In the genomic region with DNA sequence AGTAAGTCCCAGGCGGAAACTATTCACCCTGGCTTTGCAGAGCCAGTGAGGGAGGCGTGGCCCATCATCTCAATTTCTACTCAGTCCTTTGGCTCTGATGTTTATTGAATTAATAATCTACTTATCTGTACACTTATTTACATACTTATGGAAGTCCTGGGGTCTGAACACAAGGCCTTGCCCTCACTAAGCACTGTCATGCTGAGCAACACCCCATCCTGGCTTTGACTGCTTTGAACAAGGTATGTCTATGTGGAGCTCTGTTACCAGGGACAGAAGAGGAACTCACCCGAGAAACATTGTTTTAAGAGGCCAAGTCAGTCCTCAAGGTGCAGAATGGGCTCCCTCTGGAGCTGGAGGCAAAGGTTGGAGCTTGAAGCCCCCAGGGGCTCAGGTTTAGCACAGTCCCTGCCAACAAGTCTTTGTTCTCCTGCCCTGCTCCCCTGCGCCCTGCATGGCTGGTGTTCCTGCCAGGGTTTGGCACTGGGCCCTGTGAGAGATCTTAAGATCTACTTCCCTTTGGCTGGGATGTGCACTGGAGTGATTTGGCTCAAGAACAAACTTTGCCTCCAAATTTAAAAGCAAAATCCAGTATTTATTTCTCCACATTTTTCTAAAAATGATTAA, we compare ENCODE assay signal across 11 mouse cellular contexts. TPM values are rescaled to one million over a fixed set of nuclear protein-coding genes. Genes with fewer than 3 reads are reported as not detected.
A peak's percentile ranks its signal among the peaks of the same experiment; 100 is the strongest.
DNase-seq lines count a peak whose midpoint lies in the region; ATAC-seq and TF ChIP-seq lines count a peak whose summit lies in the region.
"Had no signal": no experiment of that assay in that cellular context is flagged by ENCODE, and none has a peak within 500 bp of the region (broad histone marks: within the 10 kb centered on the region; RNA-seq: fewer than 3 reads in every experiment).

No protein-coding gene starts in this region.

- H3K4me3 ChIP-seq in hindbrain, postnatal 0 days (ENCODE audit: low read length) = no peak overlapping the region
- no peak overlapping the region for H3K4me3 ChIP-seq in hindbrain, embryonic 10.5 days
- no peak overlapping the region for H3K4me3 ChIP-seq in lung, postnatal 0 days (ENCODE audit: low read depth, low read length)
- no peak overlapping the region for H3K4me3 ChIP-seq in limb, embryonic 10.5 days
- H3K4me3 ChIP-seq: neural tube, embryonic 12.5 days had no signal

- H3K27me3 ChIP-seq in hindbrain, postnatal 0 days (ENCODE audit: insufficient read depth, low read length) = no peaks in the 10 kb centered on the region
- peaks cover 7% of the 10 kb centered on the region; the same call in 1 of the 2 replicates for H3K27me3 ChIP-seq in hindbrain, embryonic 10.5 days (ENCODE audit: insufficient read depth, poor library complexity, severe bottlenecking)
- H3K27me3 ChIP-seq in lung, postnatal 0 days (replicated peaks; ENCODE audit: insufficient read depth, low read length) = no peaks in the 10 kb centered on the region
- H3K27me3 ChIP-seq in limb, embryonic 10.5 days (ENCODE audit: low read depth, poor library complexity, severe bottlenecking) = no peaks in the 10 kb centered on the region
- H3K27me3 ChIP-seq: neural tube, embryonic 12.5 days had no signal

- no peak for TF ChIP-seq EP300 in lung, postnatal 0 days (IDR thresholded peaks at IDR 0.05)

- no peak for DNase-seq in hindbrain, postnatal 0 days (ENCODE audit: low spot score)
- DNase-seq in hindbrain, embryonic 10.5 days (ENCODE audit: low spot score) = no peak
- DNase-seq in adrenal gland, adult 8-10 months = peak; percentile 37
- DNase-seq in heart, postnatal 14 days = peak; percentile 27 to 46
- peak; percentile 47 for DNase-seq in lung, postnatal 0 days (ENCODE audit: low spot score)
- no peak for DNase-seq in limb, embryonic 10.5 days (ENCODE audit: low spot score)
- DNase-seq in cerebellum, postnatal 36 days = no peak
- DNase-seq in left cerebral cortex, postnatal 14 days (ENCODE audit: low spot score in 2 of 2) = no peak
- DNase-seq: cerebellum, adult 11-12 months had no signal

- no peak for TF ChIP-seq CTCF in hindbrain, postnatal 0 days (IDR thresholded peaks at IDR 0.05; ENCODE audit: low read depth)
- TF ChIP-seq CTCF in lung, postnatal 0 days (IDR thresholded peaks at IDR 0.05) = no peak

- H3K27ac ChIP-seq in hindbrain, postnatal 0 days = peak overlapping the region; percentile 22; the same call in 1 of the 2 replicates
- no peak overlapping the region for H3K27ac ChIP-seq in hindbrain, embryonic 10.5 days
- peak overlapping the region; percentile 10; the same call in 1 of the 2 replicates for H3K27ac ChIP-seq in lung, postnatal 0 days (ENCODE audit: low read length)
- no peak overlapping the region for H3K27ac ChIP-seq in limb, embryonic 10.5 days
- H3K27ac ChIP-seq: neural tube, embryonic 12.5 days had no signal

- WGBS in hindbrain, postnatal 0 days = 38% methylated on average over 4 of the region's 4 CpGs
- 67% methylated on average over 4 of the region's 4 CpGs for WGBS in hindbrain, embryonic 10.5 days
- WGBS in lung, postnatal 0 days = 39% methylated on average over 4 of the region's 4 CpGs
- WGBS in limb, embryonic 10.5 days = 82% methylated on average over 4 of the region's 4 CpGs

- intact Hi-C loops in heart, postnatal 14 days (cut with DNase I) = no loop called here
- intact Hi-C loops in left cerebral cortex, postnatal 14 days (cut with DNase I) = no loop called here

- no peak overlapping the region for H3K9ac ChIP-seq in hindbrain, postnatal 0 days (replicated peaks; ENCODE audit: low read length)
- H3K9ac ChIP-seq in lung, postnatal 0 days (replicated peaks; ENCODE audit: low read depth) = no peak overlapping the region
- H3K9ac ChIP-seq: neural tube, embryonic 12.5 days had no signal

- H3K9me3 ChIP-seq in hindbrain, postnatal 0 days (ENCODE audit: low read length) = no peaks in the 10 kb centered on the region
- no peaks in the 10 kb centered on the region for H3K9me3 ChIP-seq in hindbrain, embryonic 10.5 days
- H3K9me3 ChIP-seq in lung, postnatal 0 days (ENCODE audit: low read length) = no peaks in the 10 kb centered on the region
- no peaks in the 10 kb centered on the region for H3K9me3 ChIP-seq in limb, embryonic 10.5 days (replicated peaks)
- H3K9me3 ChIP-seq: neural tube, embryonic 12.5 days had no signal

- no peaks in the 10 kb centered on the region for H3K4me1 ChIP-seq in hindbrain, postnatal 0 days (ENCODE audit: insufficient read depth, low read length)
- H3K4me1 ChIP-seq in hindbrain, embryonic 10.5 days (replicated peaks) = peaks cover 28% of the 10 kb centered on the region
- H3K4me1 ChIP-seq in lung, postnatal 0 days (ENCODE audit: insufficient read depth, low read depth, low read length) = peaks cover 19% of the 10 kb centered on the region; the same call in 1 of the 2 replicates
- peaks cover 34% of the 10 kb centered on the region for H3K4me1 ChIP-seq in limb, embryonic 10.5 days
- H3K4me1 ChIP-seq: neural tube, embryonic 12.5 days had no signal

- ATAC-seq in hindbrain, postnatal 0 days = no peak
- no peak for ATAC-seq in lung, postnatal 0 days

- H3K36me3 ChIP-seq in hindbrain, postnatal 0 days (ENCODE audit: insufficient read depth, low read length) = no peaks in the 10 kb centered on the region
- no peaks in the 10 kb centered on the region for H3K36me3 ChIP-seq in hindbrain, embryonic 10.5 days
- H3K36me3 ChIP-seq in lung, postnatal 0 days (ENCODE audit: insufficient read depth, low read length) = no peaks in the 10 kb centered on the region
- H3K36me3 ChIP-seq in limb, embryonic 10.5 days = no peaks in the 10 kb centered on the region
- H3K36me3 ChIP-seq: neural tube, embryonic 12.5 days had no signal

- H3K4me2 ChIP-seq in hindbrain, postnatal 0 days (ENCODE audit: low read depth, low read length) = no peak overlapping the region
- no peak overlapping the region for H3K4me2 ChIP-seq in lung, postnatal 0 days (replicated peaks; ENCODE audit: low read depth, low read length)
- H3K4me2 ChIP-seq: neural tube, embryonic 12.5 days had no signal

RNA-seq across cellular contexts. Expression of gene C130074G19Rik, which starts 13.0 kb away (rescaled TPM):
- 4.2 and 6.6 TPM in 2 replicates for total RNA-seq in hindbrain, postnatal 0 days (2014; rRNA removed)
- polyA plus RNA-seq in hindbrain, postnatal 0 days (2015; fragmentation: Nextera tagmentation; extraction: Ambion mirVana) = 1.1 TPM in 2 replicates
- 0.64 and 0.72 TPM in 2 replicates for polyA plus RNA-seq in hindbrain, embryonic 10.5 days (2016; fragmentation: Nextera tagmentation; extraction: Ambion mirVana)
- 10 to 100 TPM; 30.1 to 57.1 (median 41.9) TPM for total RNA-seq in adrenal gland, adult 8-10 months (2022)
- 10 to 100 TPM; 24.1 to 30.3 TPM for total RNA-seq in heart, postnatal 14 days (2021)
- polyA plus RNA-seq in lung, postnatal 0 days (2015; fragmentation: Nextera tagmentation; extraction: Ambion mirVana) = 4.0 and 4.6 TPM in 2 replicates
- 0.48 and 0.64 TPM in 2 replicates for polyA plus RNA-seq in limb, embryonic 10.5 days (2016; fragmentation: Nextera tagmentation; extraction: Ambion mirVana)
- total RNA-seq in left cerebral cortex, postnatal 14 days (2021) = 10 to 100 TPM; 17.6 to 20.4 TPM

RNA-seq across cellular contexts. Expression of gene Marc2, which starts 23.8 kb away (rescaled TPM):
- 56.6 and 62.1 TPM in 2 replicates for total RNA-seq in hindbrain, postnatal 0 days (2014; rRNA removed)
- 151 TPM in 2 replicates for polyA plus RNA-seq in hindbrain, postnatal 0 days (2015; fragmentation: Nextera tagmentation; extraction: Ambion mirVana)
- polyA plus RNA-seq in hindbrain, embryonic 10.5 days (2016; fragmentation: Nextera tagmentation; extraction: Ambion mirVana) = 85.9 and 87.8 TPM in 2 replicates
- total RNA-seq in adrenal gland, adult 8-10 months (2022) = 100 to 1,000 TPM; 349 to 519 (median 450) TPM
- total RNA-seq in heart, postnatal 14 days (2021) = 100 to 1,000 TPM; 121 to 126 TPM
- polyA plus RNA-seq in lung, postnatal 0 days (2015; fragmentation: Nextera tagmentation; extraction: Ambion mirVana) = 213 and 222 TPM in 2 replicates
- polyA plus RNA-seq in limb, embryonic 10.5 days (2016; fragmentation: Nextera tagmentation; extraction: Ambion mirVana) = 68.9 and 84.4 TPM in 2 replicates
- total RNA-seq in left cerebral cortex, postnatal 14 days (2021) = 100 to 1,000 TPM in 1 of 2 experiments, 10 to 100 TPM in 1; 100.0 to 122 TPM

RNA-seq across cellular contexts. Expression of gene Marc1, which starts 58.9 kb away (rescaled TPM):
- 0.21 TPM in 1 of 2 replicates, not detected in the other for total RNA-seq in hindbrain, postnatal 0 days (2014; rRNA removed)
- 0.25 and 0.33 TPM in 2 replicates for polyA plus RNA-seq in hindbrain, postnatal 0 days (2015; fragmentation: Nextera tagmentation; extraction: Ambion mirVana)
- 0.12 TPM in 1 of 2 replicates, not detected in the other for polyA plus RNA-seq in hindbrain, embryonic 10.5 days (2016; fragmentation: Nextera tagmentation; extraction: Ambion mirVana)
- 1 to 10 TPM in 3 of 4 experiments, under 1 TPM in 1; 0.68 to 3.5 (median 1.6) TPM for total RNA-seq in adrenal gland, adult 8-10 months (2022)
- total RNA-seq in heart, postnatal 14 days (2021) = not detected
- 0.11 and 0.13 TPM in 2 replicates for polyA plus RNA-seq in lung, postnatal 0 days (2015; fragmentation: Nextera tagmentation; extraction: Ambion mirVana)
- 0.15 and 0.24 TPM in 2 replicates for polyA plus RNA-seq in limb, embryonic 10.5 days (2016; fragmentation: Nextera tagmentation; extraction: Ambion mirVana)
- total RNA-seq in left cerebral cortex, postnatal 14 days (2021) = under 1 TPM in 1 of 2 experiments, not detected in 1; 0.36 TPM
- total RNA-seq: left cerebral cortex, postnatal 10 days had no signal

Comparison
In these comparisons a context has a peak if more than half of its experiments do, and no peak if none do; other contexts are left out.
1. H3K27ac ChIP-seq: peak in hindbrain, postnatal 0 days (single experiment) and lung, postnatal 0 days (single experiment); none in hindbrain, embryonic 10.5 days (single experiment) and limb, embryonic 10.5 days (single experiment).
2. DNase-seq: peak in adrenal gland, adult 8-10 months (single experiment), heart, postnatal 14 days (2 of 2) and lung, postnatal 0 days (single experiment); none in hindbrain, postnatal 0 days (single experiment), hindbrain, embryonic 10.5 days (single experiment), limb, embryonic 10.5 days (single experiment), cerebellum, postnatal 36 days (0 of 2) and left cerebral cortex, postnatal 14 days (0 of 2).